Mouse (Mus musculus) neural tube, embryonic 11.5 days (tissue): ENCODE measurements around the gene Myadm. TPM values are rescaled to one million over a fixed set of nuclear protein-coding genes. Genes with fewer than 3 reads are reported as not detected.

ENCODE experiments used
- ATAC-seq: fragments of 200-750 bp; cut with Nextera tagmentation; 2 replicates; pipeline ENCODE4 v1.8.0; 2017; ENCODE audit warnings: moderate number of reproducible peaks, mild to moderate bottlenecking, moderate TSS enrichment, moderate library complexity; ENCODE audit not compliant: insufficient read depth, low FRiP score, low TSS enrichment
- DNase-seq: peaks from one replicate; pipeline ENCODE4 v3.0.0-alpha.2; 2015; ENCODE audit warnings: low spot score
- H3K27ac ChIP-seq: fragments of 300-500 bp; sonication (generic); 2 replicates; pipeline ENCODE4 v1.5.1; 2014; ENCODE audit warnings: low read depth, mild to moderate bottlenecking, low read length
- H3K27me3 ChIP-seq: fragments of 300-500 bp; sonication (generic); 2 replicates; pipeline ENCODE4 v1.6.1; 2014; ENCODE audit warnings: mild to moderate bottlenecking, low read length, mixed read lengths; ENCODE audit not compliant: control insufficient read depth, insufficient read depth
- H3K36me3 ChIP-seq: fragments of 300-500 bp; sonication (generic); 2 replicates; pipeline ENCODE4 v1.6.1; 2014; ENCODE audit warnings: mild to moderate bottlenecking, low read length, moderate library complexity, mixed read lengths; ENCODE audit not compliant: control insufficient read depth, insufficient read depth
- H3K4me1 ChIP-seq: fragments of 300-500 bp; sonication (generic); 2 replicates; pipeline ENCODE4 v1.6.1; 2014; ENCODE audit warnings: low read length, mixed read lengths; ENCODE audit not compliant: control insufficient read depth, insufficient read depth
- H3K4me2 ChIP-seq: fragments of 300-500 bp; sonication (generic); 2 replicates; pipeline ENCODE4 v1.6.1; 2014; ENCODE audit warnings: low read depth, mild to moderate bottlenecking, moderate library complexity
- H3K4me3 ChIP-seq: fragments of 300-500 bp; sonication (generic); 2 replicates; pipeline ENCODE4 v1.5.1; 2014; ENCODE audit warnings: low read depth, low read length
- H3K9ac ChIP-seq: fragments of 300-500 bp; sonication (generic); 2 replicates; pipeline ENCODE4 v1.6.1; 2014; ENCODE audit warnings: mild to moderate bottlenecking, low read length
- H3K9me3 ChIP-seq: fragments of 300-500 bp; sonication (generic); 2 replicates; pipeline ENCODE4 v1.6.1; 2016; ENCODE audit warnings: low read length; ENCODE audit not compliant: control insufficient read depth
- WGBS: fragments of 180-500 bp; shearing (Covaris S2); extraction: QIAGEN DNeasy Blood & Tissue Kit; methylation state at CpG from one replicate; pipeline ENCODE4 v1.1.7; 2014; 5-methylcytosine and 5-hydroxymethylcytosine counted together
- polyA plus RNA-seq: library from polyadenylated mRNA; unstranded; fragments of >200 nt; fragmentation: Nextera tagmentation; extraction: Ambion mirVana; gene quantifications from 2 replicates; pipeline ENCODE4 v1.2.1, GENCODE M21; 2014

Gene Myadm
- polyA plus RNA-seq, 1 experiment from 2014 or later = 46.7 TPM

DNA sequence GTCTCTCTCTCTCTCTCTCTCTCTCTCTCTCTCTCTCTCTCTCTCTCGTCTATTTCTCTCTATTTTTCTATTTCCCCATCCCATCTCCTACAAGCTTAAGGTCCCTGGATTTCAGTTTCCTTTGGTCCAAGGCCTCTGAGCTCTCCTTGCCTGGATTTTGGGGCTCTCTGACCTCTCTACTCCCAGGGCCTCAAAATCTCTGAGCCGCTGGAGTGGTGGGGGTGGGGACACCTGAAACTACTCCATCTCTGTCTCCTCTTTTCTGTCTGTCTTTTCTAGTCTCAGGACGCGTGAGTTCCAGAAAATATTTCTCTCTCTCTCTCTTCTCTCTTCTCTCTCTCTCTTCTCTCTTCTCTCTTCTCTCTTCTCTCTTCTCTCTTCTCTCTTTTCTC, 43.3 kb downstream of the Myadm start:
- Histone ChIP-seq H3K4me3 (peak overlapping the region; percentile 71), H3K36me3 (no peaks in the 10 kb centered on the region), H3K4me1 (0 out of 2 replicates have a peak, but pooled peaks cover 6% of the 10 kb centered on the region), H3K4me2 (peak overlapping the region; percentile 57), H3K27ac (peak overlapping the region; percentile 87), H3K27me3 (no peaks in the 10 kb centered on the region), H3K9ac (peak overlapping the region; percentile 74), H3K9me3 (no peaks in the 10 kb centered on the region)
- WGBS = 2% methylated on average over 4 of the region's 4 CpGs
- ATAC-seq (no peak), DNase-seq (no peak)

DNA sequence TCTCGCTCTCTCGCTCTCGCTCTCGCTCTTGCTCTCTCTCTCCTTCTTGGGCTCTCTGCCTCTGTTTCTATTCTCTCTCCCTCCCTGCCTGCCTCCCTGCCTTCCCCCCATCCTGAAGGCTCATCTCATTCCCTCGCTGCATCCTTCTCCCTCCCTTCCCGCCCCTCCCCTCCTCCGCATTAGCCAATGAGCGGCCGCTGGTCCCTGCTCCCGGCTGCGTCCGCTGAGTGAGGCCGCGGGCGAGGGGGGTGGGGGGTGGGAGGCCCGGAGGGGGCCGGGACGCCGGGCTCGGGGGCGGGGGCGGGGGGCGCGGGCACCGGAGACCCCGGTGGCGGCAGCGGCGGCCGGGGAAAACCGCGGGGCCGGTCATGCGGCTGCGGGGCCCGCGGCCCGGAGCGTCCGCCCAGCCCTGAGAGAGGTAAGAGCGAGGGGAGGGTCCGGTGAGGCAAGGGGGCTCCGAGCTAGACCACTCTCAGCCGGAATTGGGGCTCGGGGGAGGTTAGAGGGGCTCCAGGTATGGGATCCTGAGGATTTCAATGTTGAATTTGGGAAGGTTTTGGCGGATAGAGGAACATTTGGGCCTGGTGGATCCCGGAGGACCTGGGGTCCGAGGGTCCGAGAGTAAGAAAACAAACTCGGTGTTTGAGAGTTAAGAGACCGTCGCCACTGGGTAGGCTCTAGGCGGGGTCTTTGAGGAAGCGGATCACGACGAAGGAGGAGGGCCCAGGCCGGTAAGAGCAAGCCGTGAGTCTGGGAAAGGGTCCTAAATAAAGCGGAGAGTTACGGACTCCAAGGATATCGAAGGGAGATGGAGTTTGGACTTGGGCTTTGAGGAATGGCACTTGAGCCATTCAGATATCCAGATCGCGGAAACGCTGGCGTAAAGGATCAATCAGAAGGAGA, 44.0 kb downstream of the Myadm start, which contains the start of gene Cacng7:
Gene Cacng7 (plus strand): TSS at position 337 of the 903 bp plus-strand sequence.
- under 1% methylated on average over 59 of the region's 65 CpGs for WGBS
- H3K9me3 ChIP-seq = no peaks in the 10 kb centered on the region
- H3K27me3 ChIP-seq = no peaks in the 10 kb centered on the region

DNA sequence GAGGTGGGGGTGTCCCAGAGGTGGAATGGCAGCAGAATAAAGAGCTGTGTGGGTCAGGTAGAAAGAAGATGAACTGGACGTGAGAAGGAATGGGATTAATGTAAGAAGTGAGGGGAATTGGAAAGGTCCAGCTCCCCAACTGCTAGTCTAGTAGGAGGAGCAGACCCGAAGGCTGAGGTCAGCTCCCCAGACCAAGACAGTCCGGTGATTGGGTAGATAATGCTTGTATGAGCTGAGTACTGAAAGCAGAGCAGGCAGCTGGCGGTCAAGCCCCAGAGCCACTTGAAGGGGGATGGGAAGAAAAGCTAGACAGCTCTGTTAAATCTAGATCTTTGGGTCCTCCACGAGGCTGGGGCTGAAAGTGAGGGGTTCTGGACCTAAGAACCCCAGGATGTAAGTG, 44.7 kb downstream of the Myadm start:
- Histone ChIP-seq H3K4me1 (0 out of 2 replicates have a peak, but pooled peaks cover 6% of the 10 kb centered on the region), H3K36me3 (no peaks in the 10 kb centered on the region), H3K4me2 (peak overlapping the region; percentile 57), H3K9me3 (no peaks in the 10 kb centered on the region), H3K27me3 (no peaks in the 10 kb centered on the region), H3K9ac (peak overlapping the region; percentile 74), H3K27ac (no peak overlapping the region), H3K4me3 (peak overlapping the region; percentile 71)
- WGBS = 7% methylated on average over 5 of the region's 5 CpGs
- DNase-seq (no peak), ATAC-seq (no peak)

More for the DNA sequence above, 44.0 kb downstream of the Myadm start, which contains the start of gene Cacng7:
- Histone ChIP-seq H3K4me2 (peak within 1 kb of the TSS; percentile 57), H3K27ac (peak within 1 kb of the TSS; percentile 87), H3K36me3 (no peaks in the 10 kb centered on the region), H3K9ac (peak within 1 kb of the TSS; percentile 74), H3K4me1 (0 out of 2 replicates have a peak, but pooled peaks cover 6% of the 10 kb centered on the region), H3K4me3 (peak within 1 kb of the TSS; percentile 71)
- DNase-seq = peak; percentile 81
- ATAC-seq = peak; percentile 84

DNA sequence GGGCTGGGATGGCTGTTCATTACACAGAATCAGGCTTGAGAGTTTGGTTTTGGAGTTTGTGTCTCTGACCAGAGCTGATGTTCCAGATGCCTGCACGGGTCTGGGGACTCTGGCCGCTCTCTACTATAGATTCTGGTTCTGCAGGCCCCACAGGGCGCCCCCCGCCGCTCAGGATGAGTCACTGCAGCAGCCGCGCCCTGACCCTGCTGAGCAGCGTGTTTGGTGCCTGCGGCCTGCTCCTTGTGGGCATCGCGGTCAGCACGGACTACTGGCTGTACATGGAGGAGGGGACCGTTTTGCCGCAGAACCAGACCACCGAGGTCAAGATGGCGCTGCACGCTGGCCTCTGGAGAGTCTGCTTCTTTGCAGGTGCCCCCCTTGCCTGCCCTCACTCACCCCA, 47.5 kb downstream of the Myadm start:
- DNase-seq (no peak), ATAC-seq (no peak)
- no peak overlapping the region for H3K4me2 ChIP-seq
- 0 out of 2 replicates have a peak, but pooled peaks cover 2% of the 10 kb centered on the region for H3K36me3 ChIP-seq
- no peak overlapping the region for H3K9ac ChIP-seq
- WGBS = 79% methylated on average over 17 of the region's 17 CpGs
- H3K9me3 ChIP-seq = no peaks in the 10 kb centered on the region
- no peak overlapping the region for H3K4me3 ChIP-seq
- H3K4me1 ChIP-seq = 0 out of 2 replicates have a peak, but pooled peaks cover 3% of the 10 kb centered on the region
- no peaks in the 10 kb centered on the region for H3K27me3 ChIP-seq
- no peak overlapping the region for H3K27ac ChIP-seq

DNA sequence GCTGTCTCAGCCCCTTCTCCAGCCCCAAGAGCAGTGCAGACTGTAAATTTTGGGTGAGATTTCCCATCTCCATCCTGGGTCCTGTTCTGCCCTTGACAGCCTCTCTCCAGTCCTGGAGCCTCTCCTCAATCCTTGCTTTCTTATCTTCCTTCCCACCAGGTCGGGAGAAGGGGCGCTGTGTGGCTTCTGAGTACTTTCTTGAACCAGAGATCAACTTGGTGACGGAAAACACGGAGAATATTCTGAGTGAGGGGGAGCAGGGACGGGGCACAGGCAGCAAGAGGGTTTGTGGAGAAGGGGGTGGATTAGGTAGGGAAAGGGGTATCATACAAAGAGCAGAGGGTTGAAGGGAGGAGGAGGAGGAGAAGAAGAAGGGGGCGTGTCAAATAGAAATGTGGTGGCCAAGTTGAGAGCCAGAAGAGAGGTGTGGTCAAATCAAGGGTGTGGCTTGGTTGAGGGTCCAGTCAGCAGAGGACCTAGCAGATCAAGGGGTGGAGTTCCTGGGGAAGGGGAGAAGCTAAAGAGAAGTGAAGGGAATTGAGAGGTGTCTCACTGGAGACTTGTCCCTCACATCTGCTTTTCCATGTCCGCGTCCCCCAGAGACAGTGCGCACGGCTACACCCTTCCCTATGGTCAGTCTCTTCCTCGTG, 49.5 kb downstream of the Myadm start:
- ATAC-seq (no peak), DNase-seq (no peak)
- no peak overlapping the region for H3K27ac ChIP-seq
- H3K27me3 ChIP-seq = no peaks in the 10 kb centered on the region
- H3K9ac ChIP-seq = no peak overlapping the region
- H3K4me2 ChIP-seq = no peak overlapping the region
- no peaks in the 10 kb centered on the region for H3K9me3 ChIP-seq
- 0 out of 2 replicates have a peak, but pooled peaks cover 3% of the 10 kb centered on the region for H3K4me1 ChIP-seq
- H3K4me3 ChIP-seq = no peak overlapping the region
- WGBS = 87% methylated on average over 11 of the region's 11 CpGs
- 0 out of 2 replicates have a peak, but pooled peaks cover 2% of the 10 kb centered on the region for H3K36me3 ChIP-seq

DNA sequence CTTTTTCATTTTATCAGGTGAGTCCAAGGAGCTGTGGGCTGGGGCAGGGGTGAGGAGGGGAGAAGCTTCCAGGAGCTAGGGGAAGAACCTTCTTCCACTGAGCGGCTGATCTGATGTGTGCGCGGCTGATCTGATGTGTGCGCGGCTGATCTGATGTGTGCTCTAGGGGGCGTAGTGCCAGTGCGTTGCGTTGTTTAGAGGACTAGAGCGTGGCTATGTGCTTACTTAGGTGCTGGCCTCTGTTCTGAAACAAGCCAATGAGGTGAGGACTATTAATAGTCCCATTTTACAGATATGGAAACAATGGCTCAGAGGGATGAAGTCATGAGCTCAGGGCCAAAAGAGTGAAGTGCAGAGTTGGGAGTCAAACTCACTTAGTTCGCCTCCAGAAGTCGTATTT, 50.1 kb downstream of the Myadm start:
- Histone ChIP-seq H3K9ac (no peak overlapping the region), H3K4me2 (no peak overlapping the region), H3K27ac (no peak overlapping the region), H3K4me1 (no peaks in the 10 kb centered on the region), H3K27me3 (no peaks in the 10 kb centered on the region), H3K9me3 (no peaks in the 10 kb centered on the region), H3K4me3 (no peak overlapping the region), H3K36me3 (0 out of 2 replicates have a peak, but pooled peaks cover 2% of the 10 kb centered on the region)
- 98% methylated on average over 11 of the region's 11 CpGs for WGBS
- no peak for ATAC-seq
- DNase-seq = no peak

DNA sequence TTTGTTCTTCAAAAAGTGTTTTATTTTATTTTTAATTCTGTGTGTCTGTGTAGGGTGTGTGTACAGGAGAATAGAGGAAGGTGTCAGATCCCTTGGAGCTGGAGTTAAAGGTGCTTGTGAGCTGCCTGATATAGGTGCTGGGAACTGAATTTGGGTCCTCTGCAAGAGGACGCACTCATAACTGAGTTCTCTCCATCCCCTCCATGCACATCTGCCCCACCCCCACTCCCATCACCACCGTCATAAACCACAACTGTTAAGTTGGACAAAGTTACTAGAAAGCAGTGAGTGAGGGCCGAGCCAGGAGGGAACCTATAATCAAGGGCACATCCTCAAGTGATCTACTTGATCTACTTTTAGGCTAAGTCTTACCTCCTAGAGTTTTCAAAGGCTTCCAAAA, 55.0 kb downstream of the Myadm start:
- H3K36me3 ChIP-seq = peaks cover 2% of the 10 kb centered on the region
- no peak overlapping the region for H3K4me3 ChIP-seq
- 92% methylated on average over 3 of the region's 3 CpGs for whole genome bisulfite sequencing
- H3K27ac ChIP-seq = no peak overlapping the region
- H3K4me1 ChIP-seq = no peaks in the 10 kb centered on the region
- no peak overlapping the region for H3K4me2 ChIP-seq
- DNase-seq = no peak
- ATAC-seq = no peak
- no peaks in the 10 kb centered on the region for H3K27me3 ChIP-seq
- no peaks in the 10 kb centered on the region for H3K9me3 ChIP-seq
- no peak overlapping the region for H3K9ac ChIP-seq

DNA sequence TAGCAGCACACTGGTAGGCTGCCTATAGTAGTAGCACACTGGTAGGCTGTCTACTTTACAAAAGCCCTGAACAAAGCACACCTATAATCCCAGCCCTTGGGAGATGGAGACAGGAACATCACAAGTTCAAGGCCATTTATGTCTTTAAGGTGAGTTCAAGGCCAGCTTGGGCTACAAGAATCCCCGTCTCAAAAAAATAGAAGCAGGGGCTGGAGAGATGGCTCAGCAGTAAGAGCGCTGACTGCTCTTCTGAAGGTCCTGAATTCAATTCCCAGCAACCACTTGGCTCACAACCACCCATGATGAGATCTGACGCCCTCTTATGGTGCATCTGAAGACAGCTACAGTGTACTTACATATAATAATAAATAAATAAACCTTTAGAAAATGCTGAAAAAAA, 56.4 kb downstream of the Myadm start:
- no peak overlapping the region for H3K27ac ChIP-seq
- no peak for ATAC-seq
- 90% methylated on average over 3 of the region's 3 CpGs for WGBS
- H3K27me3 ChIP-seq = no peaks in the 10 kb centered on the region
- H3K4me2 ChIP-seq = no peak overlapping the region
- peaks cover 2% of the 10 kb centered on the region for H3K36me3 ChIP-seq
- no peak for DNase-seq
- H3K4me3 ChIP-seq = no peak overlapping the region
- no peaks in the 10 kb centered on the region for H3K9me3 ChIP-seq
- H3K9ac ChIP-seq = no peak overlapping the region
- no peaks in the 10 kb centered on the region for H3K4me1 ChIP-seq
